Mouse (Mus musculus) adrenal gland, postnatal 25 days (tissue): ENCODE data around the gene Hif1an. TPM values are rescaled to one million over a fixed set of nuclear protein-coding genes. Genes with fewer than 3 reads are reported as not detected.
A peak's percentile ranks its signal among the peaks of the same experiment; 100 is the strongest.

Experiments
- DNase-seq: peaks from one replicate; pipeline ENCODE4 v3.0.0; 2021; ENCODE audit warnings: mixed read lengths
- long read RNA-seq: library from polyadenylated mRNA; stranded (forward); transcript quantifications from one replicate; pipeline ENCODE4 v2.0.0, GENCODE M21; 2021
- total RNA-seq: library from RNA; stranded (reverse); gene quantifications from 2 replicates; pipeline ENCODE4 v1.2.3, GENCODE M21; 2021

Hif1an gene
- 27.6 and 30.4 TPM in 2 replicates for total RNA-seq
- long read RNA-seq, full-length matches to known transcripts = 16 of 27 reads
- long read RNA-seq, partial matches to known transcripts = 4 of 27 reads
- long read RNA-seq, other reads (novel, unspliced or antisense) = 7 of 27 reads

- DNase-seq = peak; percentile 90
Observed at GRCm38 (mm10) chr19:44562652-44563206, at the start of gene Hif1an. Gene Hif1an (plus strand): TSS chr19:44562850.

- DNase-seq = no peak
Observed at GRCm38 (mm10) chr19:44513054-44513833, 49.4 kb upstream of the Hif1an start.

- no peak for DNase-seq
Observed at GRCm38 (mm10) chr19:44513921-44514482, 48.6 kb upstream of the Hif1an start.

GRCm38 (mm10) chr19:44514521-44515451, 47.9 kb upstream of the Hif1an start:
- no peak for DNase-seq

GRCm38 (mm10) chr19:44515769-44516168, 46.9 kb upstream of the Hif1an start:
- DNase-seq = no peak

GRCm38 (mm10) chr19:44517996-44518768, 44.5 kb upstream of the Hif1an start:
- no peak for DNase-seq

- peak; percentile 27 for DNase-seq
Observed at GRCm38 (mm10) chr19:44519152-44519551, 43.5 kb upstream of the Hif1an start.

GRCm38 (mm10) chr19:44525551-44526205, 37.0 kb upstream of the Hif1an start:
- DNase-seq = no peak

GRCm38 (mm10) chr19:44530018-44530417, 32.6 kb upstream of the Hif1an start:
- DNase-seq = no peak

- no peak for DNase-seq
Observed at GRCm38 (mm10) chr19:44535376-44535775, 27.3 kb upstream of the Hif1an start.

- no peak for DNase-seq
Observed at GRCm38 (mm10) chr19:44537416-44537815, 25.2 kb upstream of the Hif1an start.

GRCm38 (mm10) chr19:44542694-44543178, 19.9 kb upstream of the Hif1an start:
- DNase-seq = no peak

GRCm38 (mm10) chr19:44544372-44544771, 18.3 kb upstream of the Hif1an start:
- DNase-seq = no peak

- DNase-seq = peak; percentile 76
Observed at GRCm38 (mm10) chr19:44544775-44545174, 17.9 kb upstream of the Hif1an start.

GRCm38 (mm10) chr19:44545321-44546041, 17.2 kb upstream of the Hif1an start, which contains the start of gene Sec31b:
Gene Sec31b (minus strand): TSS chr19:44545864.
- peak; percentile 66 for DNase-seq

GRCm38 (mm10) chr19:44552731-44553130, 9.9 kb upstream of the Hif1an start, which contains the start of gene Gm20538:
Gene Gm20538 (minus strand): TSS chr19:44552831.
- no peak for DNase-seq

GRCm38 (mm10) chr19:44553286-44553685, 9.4 kb upstream of the Hif1an start:
- no peak for DNase-seq

- DNase-seq = no peak
Observed at GRCm38 (mm10) chr19:44554490-44554860, 8.2 kb upstream of the Hif1an start.

- DNase-seq = peak; percentile 98
Observed at GRCm38 (mm10) chr19:44554861-44555590, 7.6 kb upstream of the Hif1an start, which contains the start of gene Ndufb8. Gene Ndufb8 (minus strand): TSS chr19:44555440.
